Mouse (Mus musculus) forebrain, embryonic 11.5 days (tissue): Measurements from ENCODE around the gene Mogs. TPM values are rescaled to one million over a fixed set of nuclear protein-coding genes. Genes with fewer than 3 reads are reported as not detected.

Experiments used
- ATAC-seq: fragments of 200-750 bp; cut with Nextera tagmentation; replicated peaks from 2 replicates; pipeline ENCODE4 v1.8.0; 2017; ENCODE audit warnings: moderate TSS enrichment; ENCODE audit not compliant: low FRiP score
- DNase-seq: peaks from one replicate; pipeline ENCODE4 v3.0.0-alpha.2; 2017; ENCODE audit warnings: low spot score
- H3K27ac ChIP-seq: fragments of 300-500 bp; sonication (generic); 2 replicates; pipeline ENCODE4 v1.5.1; 2014; ENCODE audit warnings: low read depth, low read length
- H3K27me3 ChIP-seq: fragments of 300-500 bp; sonication (generic); 2 replicates; pipeline ENCODE4 v1.6.1; 2014; ENCODE audit warnings: mild to moderate bottlenecking, low read length, mixed read lengths; ENCODE audit not compliant: control insufficient read depth, insufficient read depth
- H3K36me3 ChIP-seq: fragments of 300-500 bp; sonication (generic); 2 replicates; pipeline ENCODE4 v1.6.1; 2014; ENCODE audit warnings: mild to moderate bottlenecking, low read length, moderate library complexity, mixed read lengths; ENCODE audit not compliant: control insufficient read depth, insufficient read depth
- H3K4me1 ChIP-seq: fragments of 300-500 bp; sonication (generic); replicated peaks from 2 replicates; pipeline ENCODE4 v1.6.1; 2014; ENCODE audit warnings: low read length, mixed read lengths; ENCODE audit not compliant: control insufficient read depth, insufficient read depth
- H3K4me2 ChIP-seq: fragments of 300-500 bp; sonication (generic); 2 replicates; pipeline ENCODE4 v1.6.1; 2014; ENCODE audit warnings: low read depth, mild to moderate bottlenecking, low read length, moderate library complexity, mixed read lengths; ENCODE audit not compliant: severe bottlenecking
- H3K4me3 ChIP-seq: fragments of 300-500 bp; sonication (generic); 2 replicates; pipeline ENCODE4 v1.5.1; 2014; ENCODE audit warnings: low read depth, low read length
- H3K9ac ChIP-seq: fragments of 300-500 bp; sonication (generic); 2 replicates; pipeline ENCODE4 v1.6.1; 2014; ENCODE audit warnings: low read length
- H3K9me3 ChIP-seq: fragments of 300-500 bp; sonication (generic); 2 replicates; pipeline ENCODE4 v1.6.1; 2016; ENCODE audit warnings: low read length, mixed read lengths; ENCODE audit not compliant: control insufficient read depth
- whole genome bisulfite sequencing: fragments of 180-500 bp; shearing (Covaris S2); extraction: QIAGEN DNeasy Blood & Tissue Kit; methylation state at CpG from one replicate; pipeline ENCODE4 v1.1.7; 2014; 5-methylcytosine and 5-hydroxymethylcytosine counted together
- polyA plus RNA-seq: library from polyadenylated mRNA; unstranded; fragments of >200 nt; fragmentation: Nextera tagmentation; extraction: Ambion mirVana; gene quantifications from 2 replicates; pipeline ENCODE4 v1.2.1, GENCODE M21; 2014

Gene Mogs
- polyA plus RNA-seq, 1 experiment from 2014 or later, result 37.1 TPM

- peak overlapping the region; percentile 95 for H3K4me2 ChIP-seq
- H3K9me3 ChIP-seq, result no peaks in the 10 kb centered on the region
- DNase-seq (peak; percentile 76), ATAC-seq (peak; percentile 6; the same call in 1 of the 2 replicates)
- peak overlapping the region; percentile 77 for H3K4me3 ChIP-seq
- peak overlapping the region; percentile 97 for H3K9ac ChIP-seq
- no peaks in the 10 kb centered on the region; the same call in none of the 2 replicates for H3K36me3 ChIP-seq
- H3K27me3 ChIP-seq, result no peaks in the 10 kb centered on the region
- peak overlapping the region; percentile 98 for H3K27ac ChIP-seq
- H3K4me1 ChIP-seq, result peaks cover 13% of the 10 kb centered on the region; the same call in 1 of the 2 replicates
- WGBS, result 2% methylated on average over 51 of the region's 52 CpGs
Measured at GRCm38 (mm10) chr6:83121863-83122710, 6.8 kb downstream of the Mogs start.

- Histone ChIP-seq H3K4me1 (peaks cover 13% of the 10 kb centered on the region; the same call in 1 of the 2 replicates), H3K9ac (peak overlapping the region; percentile 97), H3K4me3 (peak overlapping the region; percentile 77; the same call in 1 of the 2 replicates), H3K4me2 (peak overlapping the region; percentile 95), H3K9me3 (no peaks in the 10 kb centered on the region), H3K27ac (no peak overlapping the region), H3K36me3 (no peaks in the 10 kb centered on the region; the same call in none of the 2 replicates), H3K27me3 (no peaks in the 10 kb centered on the region)
- WGBS, result 85% methylated on average over 5 of the region's 5 CpGs
- DNase-seq, result no peak
- ATAC-seq, result no peak
Measured at GRCm38 (mm10) chr6:83122961-83123360, 7.7 kb downstream of the Mogs start.

DNA sequence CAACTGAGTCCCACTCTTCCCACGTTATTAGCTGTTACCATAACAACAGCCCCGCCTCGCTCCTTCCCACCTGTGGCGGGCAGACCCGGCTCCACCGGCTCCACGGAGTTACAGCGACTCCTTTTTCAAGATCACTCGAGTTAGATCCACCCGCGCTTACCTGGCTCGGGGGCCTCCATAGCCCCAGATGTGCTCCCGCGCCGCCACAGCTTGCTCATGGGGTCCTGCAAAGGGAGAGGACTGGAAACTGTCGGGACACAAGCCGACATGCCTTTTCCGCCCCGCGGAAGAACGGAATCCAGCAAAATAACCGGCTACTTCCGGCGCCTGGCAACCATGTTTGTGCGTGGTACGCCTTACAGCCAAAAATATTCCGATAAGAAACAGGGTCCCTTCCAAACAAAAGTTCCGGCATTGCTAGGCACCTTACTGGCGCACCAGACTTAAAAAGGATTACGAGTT, 9.6 kb downstream of the Mogs start:
- peak overlapping the region; percentile 44; the same call in 1 of the 2 replicates for H3K27ac ChIP-seq
- H3K4me2 ChIP-seq, result peak overlapping the region; percentile 77
- peak overlapping the region; percentile 71 for H3K9ac ChIP-seq
- peak overlapping the region; percentile 61 for H3K4me3 ChIP-seq
- peak; percentile 92 for DNase-seq
- H3K9me3 ChIP-seq, result no peaks in the 10 kb centered on the region
- 0% methylated on average over 30 of the region's 30 CpGs for WGBS
- ATAC-seq, result peak; percentile 10; the same call in 1 of the 2 replicates
- no peaks in the 10 kb centered on the region for H3K36me3 ChIP-seq
- no peaks in the 10 kb centered on the region for H3K27me3 ChIP-seq
- peaks cover 11% of the 10 kb centered on the region; the same call in 1 of the 2 replicates for H3K4me1 ChIP-seq

GRCm38 (mm10) chr6:83125331-83125730, 10.0 kb downstream of the Mogs start, which contains the start of gene Ino80b:
Gene Ino80b (minus strand): TSS chr6:83125431.
- DNase-seq (no peak), ATAC-seq (no peak)
- no peaks in the 10 kb centered on the region for H3K9me3 ChIP-seq
- H3K4me3 ChIP-seq, result peak within 1 kb of the TSS; percentile 61
- H3K27me3 ChIP-seq, result no peaks in the 10 kb centered on the region
- H3K4me1 ChIP-seq, result peaks cover 8% of the 10 kb centered on the region; the same call in 1 of the 2 replicates
- no peaks in the 10 kb centered on the region for H3K36me3 ChIP-seq
- peak within 1 kb of the TSS; percentile 71 for H3K9ac ChIP-seq
- peak within 1 kb of the TSS; percentile 44; the same call in 1 of the 2 replicates for H3K27ac ChIP-seq
- peak within 1 kb of the TSS; percentile 77 for H3K4me2 ChIP-seq
- WGBS, result 26% methylated on average over 5 of the region's 5 CpGs

GRCm38 (mm10) chr6:83127419-83127818, 12.1 kb downstream of the Mogs start:
- Histone ChIP-seq H3K9me3 (no peaks in the 10 kb centered on the region), H3K4me1 (peaks cover 8% of the 10 kb centered on the region; the same call in 1 of the 2 replicates), H3K36me3 (no peaks in the 10 kb centered on the region), H3K4me3 (no peak overlapping the region), H3K4me2 (no peak overlapping the region), H3K27me3 (no peaks in the 10 kb centered on the region), H3K9ac (no peak overlapping the region), H3K27ac (no peak overlapping the region)
- no peak for ATAC-seq
- WGBS, result 93% methylated on average over 5 of the region's 5 CpGs
- DNase-seq, result no peak

GRCm38 (mm10) chr6:83131469-83132034, 16.3 kb downstream of the Mogs start:
- peaks cover 10% of the 10 kb centered on the region; the same call in 1 of the 2 replicates for H3K4me1 ChIP-seq
- DNase-seq (no peak), ATAC-seq (no peak)
- WGBS, result 90% methylated on average over 6 of the region's 6 CpGs
- no peak overlapping the region for H3K4me2 ChIP-seq
- no peak overlapping the region for H3K27ac ChIP-seq
- no peaks in the 10 kb centered on the region for H3K27me3 ChIP-seq
- no peaks in the 10 kb centered on the region for H3K9me3 ChIP-seq
- no peak overlapping the region for H3K4me3 ChIP-seq
- no peaks in the 10 kb centered on the region for H3K36me3 ChIP-seq
- H3K9ac ChIP-seq, result no peak overlapping the region

DNA sequence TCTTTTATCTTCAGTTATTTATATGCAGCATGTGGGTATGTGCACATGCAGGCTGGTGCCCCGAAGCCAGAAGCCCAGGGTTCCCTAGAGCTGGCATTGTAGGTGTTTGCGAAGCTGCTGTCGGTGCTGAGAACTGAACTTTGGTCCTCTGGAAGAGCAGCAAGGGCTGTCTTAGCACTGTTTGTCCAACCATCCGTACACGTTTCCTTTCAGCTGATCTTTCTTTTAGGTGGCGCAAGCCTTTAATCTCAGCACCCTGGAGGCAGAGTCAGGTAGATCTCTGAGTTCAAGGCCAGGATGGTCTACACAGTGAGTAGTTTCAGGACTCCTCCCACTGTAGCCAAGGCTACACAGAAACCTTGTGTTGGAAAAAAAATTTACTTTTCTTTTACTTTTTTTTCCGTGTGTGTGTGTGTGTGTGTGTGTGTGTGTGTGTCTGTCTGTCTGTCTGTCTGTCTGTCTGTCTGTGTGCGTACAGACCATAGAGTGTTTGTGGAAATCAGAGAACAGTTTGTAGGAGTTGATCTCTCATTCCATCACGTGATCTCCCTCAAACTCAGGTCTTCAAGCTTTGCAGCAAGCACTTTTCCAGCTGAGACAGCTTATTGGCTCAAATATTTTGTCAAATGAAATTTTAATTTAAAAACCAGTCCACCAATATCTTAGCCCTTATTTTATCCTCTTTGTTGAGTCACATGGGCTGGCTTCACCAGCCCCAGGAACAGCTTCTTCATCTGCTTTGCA, 17.1 kb downstream of the Mogs start:
- H3K9ac ChIP-seq, result no peak overlapping the region
- 86% methylated on average over 9 of the region's 9 CpGs for WGBS
- ATAC-seq (no peak), DNase-seq (no peak)
- H3K9me3 ChIP-seq, result no peaks in the 10 kb centered on the region
- H3K27ac ChIP-seq, result no peak overlapping the region
- H3K27me3 ChIP-seq, result no peaks in the 10 kb centered on the region
- H3K4me1 ChIP-seq, result peaks cover 14% of the 10 kb centered on the region; the same call in 1 of the 2 replicates
- H3K36me3 ChIP-seq, result no peaks in the 10 kb centered on the region
- H3K4me2 ChIP-seq, result no peak overlapping the region
- H3K4me3 ChIP-seq, result no peak overlapping the region

GRCm38 (mm10) chr6:83134226-83134625, 18.9 kb downstream of the Mogs start:
- WGBS, result 55% methylated on average over 3 of the region's 3 CpGs
- ATAC-seq, result no peak
- H3K4me2 ChIP-seq, result no peak overlapping the region
- H3K4me1 ChIP-seq, result peaks cover 29% of the 10 kb centered on the region; the same call in 1 of the 2 replicates
- H3K27me3 ChIP-seq, result no peaks in the 10 kb centered on the region
- no peak overlapping the region for H3K4me3 ChIP-seq
- no peak for DNase-seq
- H3K9ac ChIP-seq, result no peak overlapping the region
- H3K27ac ChIP-seq, result no peak overlapping the region
- H3K36me3 ChIP-seq, result no peaks in the 10 kb centered on the region
- H3K9me3 ChIP-seq, result no peaks in the 10 kb centered on the region
